Mouse (Mus musculus) limb, embryonic 12.5 days (tissue): ENCODE measurements around the gene Map7. TPM values are rescaled to one million over a fixed set of nuclear protein-coding genes. Genes with fewer than 3 reads are reported as not detected.

Experiments used
- ATAC-seq: fragments of 200-750 bp; cut with Nextera tagmentation; 2 replicates; pipeline ENCODE4 v1.8.0; 2017; ENCODE audit warnings: low read depth, moderate TSS enrichment; ENCODE audit not compliant: insufficient number of reproducible peaks, insufficient read depth, low FRiP score, low TSS enrichment
- H3K27ac ChIP-seq: fragments of 300-500 bp; sonication (generic); 2 replicates; pipeline ENCODE4 v1.5.1; 2016; ENCODE audit warnings: mild to moderate bottlenecking, moderate library complexity
- H3K27me3 ChIP-seq: fragments of 300-500 bp; sonication (generic); 2 replicates; pipeline ENCODE4 v1.6.1; 2016; ENCODE audit warnings: mild to moderate bottlenecking, moderate library complexity
- H3K36me3 ChIP-seq: fragments of 300-500 bp; sonication (generic); 2 replicates; pipeline ENCODE4 v1.6.1; 2016; ENCODE audit warnings: mild to moderate bottlenecking, moderate library complexity
- H3K4me1 ChIP-seq: fragments of 300-500 bp; sonication (generic); replicated peaks from 2 replicates; pipeline ENCODE4 v1.6.1; 2016
- H3K4me2 ChIP-seq: fragments of 300-500 bp; sonication (generic); 2 replicates; pipeline ENCODE4 v1.6.1; 2016; ENCODE audit warnings: mild to moderate bottlenecking, moderate library complexity
- H3K4me3 ChIP-seq: fragments of 300-500 bp; sonication (generic); replicated peaks from 2 replicates; pipeline ENCODE4 v1.5.1; 2016; ENCODE audit warnings: mild to moderate bottlenecking
- H3K9ac ChIP-seq: fragments of 300-500 bp; sonication (generic); replicated peaks from 2 replicates; pipeline ENCODE4 v1.6.1; 2016; ENCODE audit warnings: mild to moderate bottlenecking, moderate library complexity
- H3K9me3 ChIP-seq: fragments of 300-500 bp; sonication (generic); 2 replicates; pipeline ENCODE4 v1.6.1; 2016; ENCODE audit warnings: mild to moderate bottlenecking, moderate library complexity
- WGBS: fragments of 180-500 bp; shearing (Covaris S2); methylation state at CpG from one replicate; pipeline ENCODE4 v1.1.7; 2016; 5-methylcytosine and 5-hydroxymethylcytosine counted together
- polyA plus RNA-seq: library from polyadenylated mRNA; unstranded; fragments of >200 nt; fragmentation: Nextera tagmentation; extraction: Ambion mirVana; gene quantifications from 2 replicates; pipeline ENCODE4 v1.2.1, GENCODE M21; 2016

The Map7 gene
- polyA plus RNA-seq, 1 experiment from 2014 or later: 3.5 TPM

GRCm38 (mm10) chr10:20262896-20263295 lies 114.6 kb downstream of the Map7 start:
- H3K27me3 ChIP-seq: peaks cover 2% of the 10 kb centered on the region; the same call in 1 of the 2 replicates
- 80% methylated on average over 6 of the region's 6 CpGs for WGBS
- H3K4me1 ChIP-seq: peaks cover 5% of the 10 kb centered on the region
- H3K27ac ChIP-seq: no peak overlapping the region
- no peak overlapping the region for H3K9ac ChIP-seq
- no peaks in the 10 kb centered on the region for H3K36me3 ChIP-seq
- no peak overlapping the region for H3K4me2 ChIP-seq
- H3K9me3 ChIP-seq: no peaks in the 10 kb centered on the region
- H3K4me3 ChIP-seq: no peak overlapping the region
- no peak for ATAC-seq

DNA sequence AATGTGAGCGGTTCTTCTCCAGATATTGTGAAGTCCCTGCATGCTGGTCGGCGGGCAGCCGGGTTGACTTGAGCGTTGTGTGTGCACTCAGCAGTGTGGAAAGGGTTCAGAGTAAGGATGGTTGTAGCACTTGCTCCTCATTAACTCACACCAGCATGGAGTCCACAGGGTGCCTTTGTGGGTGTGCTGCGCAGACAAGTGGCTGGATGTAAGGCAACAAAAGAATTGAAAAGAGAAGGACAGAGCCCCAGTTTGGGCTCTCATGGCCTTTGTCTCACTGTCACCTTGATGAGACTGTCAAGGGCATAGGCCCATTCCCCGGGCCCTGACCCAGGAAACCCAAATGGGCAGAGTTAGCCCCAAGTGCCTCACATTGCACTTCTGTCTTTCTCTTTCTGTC lies 116.2 kb downstream of the Map7 start:
- 94% methylated on average over 7 of the region's 7 CpGs for WGBS
- Histone ChIP-seq H3K9ac (no peak overlapping the region), H3K4me3 (no peak overlapping the region), H3K4me1 (peaks cover 8% of the 10 kb centered on the region; the same call in 1 of the 2 replicates), H3K9me3 (no peaks in the 10 kb centered on the region), H3K27me3 (peaks cover 2% of the 10 kb centered on the region; the same call in 1 of the 2 replicates), H3K4me2 (no peak overlapping the region), H3K36me3 (no peaks in the 10 kb centered on the region), H3K27ac (no peak overlapping the region)
- no peak for ATAC-seq

GRCm38 (mm10) chr10:20267032-20267431 lies 118.8 kb downstream of the Map7 start:
- Histone ChIP-seq H3K27ac (no peak overlapping the region), H3K9me3 (peaks cover 3% of the 10 kb centered on the region; the same call in 1 of the 2 replicates), H3K36me3 (no peaks in the 10 kb centered on the region), H3K4me2 (no peak overlapping the region), H3K4me1 (peaks cover 8% of the 10 kb centered on the region; the same call in 1 of the 2 replicates), H3K4me3 (no peak overlapping the region), H3K9ac (no peak overlapping the region), H3K27me3 (peaks cover 6% of the 10 kb centered on the region; the same call in 1 of the 2 replicates)
- no peak for ATAC-seq
- 62% methylated on average over 10 of the region's 10 CpGs for WGBS

DNA sequence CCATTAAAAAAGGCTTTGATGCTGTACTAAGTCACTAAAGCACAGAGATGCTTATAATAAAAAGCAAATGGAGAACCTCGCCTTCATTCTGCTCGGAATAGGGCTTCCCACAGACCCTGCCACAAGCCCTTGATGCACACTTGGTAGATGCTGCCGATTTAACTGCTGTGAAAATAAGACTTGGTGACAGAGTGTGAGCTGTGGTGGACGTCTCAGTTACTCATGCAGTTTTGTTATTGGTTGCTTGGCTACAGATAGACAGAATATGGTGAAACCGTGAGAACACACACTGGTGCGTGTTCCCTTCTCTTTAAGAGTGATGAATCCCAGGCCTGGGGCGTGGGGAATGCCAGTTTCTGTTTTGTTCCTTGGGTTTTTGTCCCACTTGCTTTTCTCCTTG lies 120.7 kb downstream of the Map7 start:
- no peaks in the 10 kb centered on the region for H3K36me3 ChIP-seq
- peaks cover 8% of the 10 kb centered on the region; the same call in 1 of the 2 replicates for H3K4me1 ChIP-seq
- peaks cover 22% of the 10 kb centered on the region for H3K27me3 ChIP-seq
- H3K9ac ChIP-seq: no peak overlapping the region
- no peak overlapping the region for H3K4me3 ChIP-seq
- peaks cover 4% of the 10 kb centered on the region; the same call in 1 of the 2 replicates for H3K9me3 ChIP-seq
- no peak for ATAC-seq
- H3K27ac ChIP-seq: no peak overlapping the region
- WGBS: 32% methylated on average over 7 of the region's 7 CpGs
- no peak overlapping the region for H3K4me2 ChIP-seq

GRCm38 (mm10) chr10:20272380-20272779 lies 124.1 kb downstream of the Map7 start:
- ATAC-seq: no peak
- H3K27me3 ChIP-seq: peaks cover 24% of the 10 kb centered on the region

DNA sequence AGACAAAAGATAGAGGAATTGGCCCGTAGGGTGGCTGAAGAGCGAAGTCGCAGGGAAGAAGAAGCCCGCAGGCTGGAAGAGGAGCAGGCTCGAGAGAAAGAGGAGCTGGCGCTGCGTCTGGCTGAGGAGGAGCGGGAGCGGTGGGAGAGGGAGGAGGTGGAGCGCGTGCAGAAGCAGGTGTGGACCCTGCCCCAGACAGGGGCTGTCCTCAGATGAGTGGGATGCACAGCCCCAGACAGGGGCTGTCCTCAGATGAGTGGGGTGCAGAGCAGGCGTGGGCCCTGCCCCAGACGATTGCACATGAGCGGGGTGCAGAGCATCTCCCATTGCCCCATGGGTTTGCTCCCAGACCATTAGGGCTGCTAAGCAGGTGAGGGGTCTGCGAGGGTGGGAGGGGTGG lies 125.0 kb downstream of the Map7 start:
- WGBS: 50% methylated on average over 15 of the region's 15 CpGs
- H3K4me2 ChIP-seq: no peak overlapping the region
- H3K4me3 ChIP-seq: no peak overlapping the region
- no peak overlapping the region for H3K27ac ChIP-seq
- peaks cover 8% of the 10 kb centered on the region; the same call in 1 of the 2 replicates for H3K4me1 ChIP-seq
- H3K9me3 ChIP-seq: peaks cover 4% of the 10 kb centered on the region; the same call in 1 of the 2 replicates
- H3K36me3 ChIP-seq: no peaks in the 10 kb centered on the region
- H3K27me3 ChIP-seq: peaks cover 24% of the 10 kb centered on the region
- 0 out of 2 replicates have a peak overlapping the region, but pooled peaks have one; percentile 4 for H3K9ac ChIP-seq
- no peak for ATAC-seq

More at GRCm38 (mm10) chr10:20272380-20272779, 124.1 kb downstream of the Map7 start:
- Histone ChIP-seq H3K4me1 (peaks cover 8% of the 10 kb centered on the region; the same call in 1 of the 2 replicates), H3K9ac (no peak overlapping the region), H3K9me3 (peaks cover 4% of the 10 kb centered on the region; the same call in 1 of the 2 replicates), H3K36me3 (no peaks in the 10 kb centered on the region), H3K4me3 (no peak overlapping the region), H3K4me2 (no peak overlapping the region), H3K27ac (no peak overlapping the region)
- 84% methylated on average over 5 of the region's 5 CpGs for WGBS

- no peaks in the 10 kb centered on the region for H3K36me3 ChIP-seq
- H3K9ac ChIP-seq: no peak overlapping the region
- H3K4me1 ChIP-seq: peaks cover 4% of the 10 kb centered on the region; the same call in 1 of the 2 replicates
- no peak for ATAC-seq
- H3K27me3 ChIP-seq: peaks cover 24% of the 10 kb centered on the region
- peaks cover 4% of the 10 kb centered on the region; the same call in 1 of the 2 replicates for H3K9me3 ChIP-seq
- 81% methylated on average over 9 of the region's 9 CpGs for WGBS
- H3K27ac ChIP-seq: no peak overlapping the region
- no peak overlapping the region for H3K4me3 ChIP-seq
- H3K4me2 ChIP-seq: no peak overlapping the region
Measured at GRCm38 (mm10) chr10:20274022-20274421, 125.8 kb downstream of the Map7 start.

DNA sequence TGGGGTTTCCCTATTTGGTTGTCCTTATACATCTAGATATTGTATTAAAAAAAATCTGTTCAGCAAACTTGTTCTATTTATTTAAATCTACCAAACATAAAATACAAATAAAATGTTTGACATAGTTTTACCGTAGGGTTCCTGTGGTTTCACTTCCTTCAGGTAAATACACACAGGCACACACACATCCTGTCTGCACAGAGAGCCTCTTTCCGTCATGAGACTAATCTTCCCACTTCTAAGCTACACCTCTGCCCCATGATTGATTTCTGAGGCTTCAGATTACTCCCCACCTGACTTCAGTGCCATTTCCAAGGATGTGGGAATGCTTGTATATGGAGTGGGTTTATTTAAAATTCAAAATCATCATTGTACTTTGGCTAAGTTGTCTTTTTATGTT lies 133.2 kb downstream of the Map7 start:
- 50% methylated on average over 2 of the region's 2 CpGs for WGBS
- Histone ChIP-seq H3K36me3 (no peaks in the 10 kb centered on the region), H3K9ac (no peak overlapping the region), H3K27ac (no peak overlapping the region), H3K9me3 (no peaks in the 10 kb centered on the region), H3K4me1 (peaks cover 14% of the 10 kb centered on the region), H3K27me3 (no peaks in the 10 kb centered on the region), H3K4me3 (no peak overlapping the region), H3K4me2 (no peak overlapping the region)
- ATAC-seq: no peak

DNA sequence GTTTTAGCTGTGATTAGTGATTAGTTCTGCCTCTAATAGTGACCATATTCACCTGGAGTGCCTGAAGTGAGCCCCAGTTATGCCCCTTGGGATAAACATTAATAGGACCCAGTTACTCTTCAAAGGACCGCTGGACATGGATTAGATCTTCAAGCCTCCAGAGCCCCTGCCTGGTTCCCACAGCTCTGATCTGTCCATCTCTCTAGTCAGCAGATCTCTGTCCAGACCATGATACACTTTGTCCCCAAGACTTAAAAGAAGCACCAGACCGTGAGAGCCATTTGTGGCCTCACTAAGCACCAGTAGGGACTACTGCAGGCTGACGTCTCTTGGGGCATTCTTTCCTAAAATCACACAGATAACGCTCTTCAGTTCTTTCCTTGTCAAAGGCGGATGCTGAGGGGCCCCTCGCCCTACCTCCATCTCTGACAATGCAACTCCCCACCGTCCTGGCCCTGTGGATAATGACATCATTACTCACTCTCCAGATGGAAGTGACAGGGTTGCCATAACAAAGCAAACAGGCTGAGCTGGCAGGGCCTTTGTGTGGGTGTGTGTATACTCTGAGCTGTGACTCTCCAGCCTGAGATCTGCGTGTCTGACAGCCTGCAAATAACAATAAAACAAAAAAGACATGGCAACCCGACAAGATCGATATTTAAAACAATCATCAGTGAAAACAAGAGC lies 137.2 kb downstream of the Map7 start:
- H3K4me1 ChIP-seq: peaks cover 22% of the 10 kb centered on the region
- peak; percentile 61; the same call in 1 of the 2 replicates for ATAC-seq
- H3K36me3 ChIP-seq: no peaks in the 10 kb centered on the region
- WGBS: 29% methylated on average over 10 of the region's 10 CpGs
- no peak overlapping the region for H3K9ac ChIP-seq
- H3K27me3 ChIP-seq: no peaks in the 10 kb centered on the region
- no peak overlapping the region for H3K27ac ChIP-seq
- H3K4me2 ChIP-seq: no peak overlapping the region
- no peaks in the 10 kb centered on the region for H3K9me3 ChIP-seq
- H3K4me3 ChIP-seq: no peak overlapping the region

GRCm38 (mm10) chr10:20285994-20286836 lies 137.9 kb downstream of the Map7 start:
- Histone ChIP-seq H3K9ac (no peak overlapping the region), H3K4me1 (peaks cover 22% of the 10 kb centered on the region), H3K4me2 (0 out of 2 replicates have a peak overlapping the region, but pooled peaks have one; percentile 1), H3K27ac (peak overlapping the region; percentile 59; the same call in 1 of the 2 replicates), H3K4me3 (no peak overlapping the region), H3K27me3 (no peaks in the 10 kb centered on the region), H3K36me3 (no peaks in the 10 kb centered on the region), H3K9me3 (no peaks in the 10 kb centered on the region)
- ATAC-seq: 0 out of 2 replicates have a peak, but pooled peaks have one; percentile 9
- WGBS: 43% methylated on average over 15 of the region's 15 CpGs

GRCm38 (mm10) chr10:20287369-20287768 lies 139.1 kb downstream of the Map7 start:
- WGBS: 64% methylated on average over 6 of the region's 6 CpGs
- H3K4me1 ChIP-seq: peaks cover 22% of the 10 kb centered on the region
- H3K36me3 ChIP-seq: no peaks in the 10 kb centered on the region
- no peak overlapping the region for H3K9ac ChIP-seq
- H3K4me2 ChIP-seq: no peak overlapping the region
- H3K27ac ChIP-seq: no peak overlapping the region
- no peaks in the 10 kb centered on the region for H3K27me3 ChIP-seq
- ATAC-seq: no peak
- H3K4me3 ChIP-seq: no peak overlapping the region
- H3K9me3 ChIP-seq: no peaks in the 10 kb centered on the region
